Mouse (Mus musculus) liver, embryonic 13.5 days (tissue): Measurements from ENCODE around the gene Sergef. TPM values are rescaled to one million over a fixed set of nuclear protein-coding genes. Genes with fewer than 3 reads are reported as not detected.

Experiments used
- ATAC-seq: fragments of 200-750 bp; cut with Nextera tagmentation; 2 replicates; pipeline ENCODE4 v1.8.0; 2017; ENCODE audit warnings: low read depth, mild to moderate bottlenecking, moderate number of reproducible peaks, moderate library complexity
- DNase-seq: peaks from one replicate; pipeline ENCODE4 v3.0.0; 2022
- H3K27ac ChIP-seq: fragments of 300-500 bp; sonication (generic); 2 replicates; pipeline ENCODE4 v1.5.1; 2015; ENCODE audit warnings: moderate library complexity, mild to moderate bottlenecking, inconsistent platforms
- H3K27me3 ChIP-seq: fragments of 300-500 bp; sonication (generic); 2 replicates; pipeline ENCODE4 v1.6.1; 2015; ENCODE audit warnings: mild to moderate bottlenecking, inconsistent platforms
- H3K36me3 ChIP-seq: fragments of 300-500 bp; sonication (generic); 2 replicates; pipeline ENCODE4 v1.6.1; 2015; ENCODE audit warnings: mild to moderate bottlenecking, inconsistent platforms
- H3K4me1 ChIP-seq: fragments of 300-500 bp; sonication (generic); replicated peaks from 2 replicates; pipeline ENCODE4 v1.6.1; 2015; ENCODE audit warnings: inconsistent platforms
- H3K4me2 ChIP-seq: fragments of 300-500 bp; sonication (generic); 2 replicates; pipeline ENCODE4 v1.6.1; 2015; ENCODE audit warnings: inconsistent platforms, mild to moderate bottlenecking, moderate library complexity
- H3K4me3 ChIP-seq: fragments of 300-500 bp; sonication (generic); replicated peaks from 2 replicates; pipeline ENCODE4 v1.5.1; 2015; ENCODE audit warnings: mild to moderate bottlenecking, inconsistent platforms
- H3K9ac ChIP-seq: fragments of 300-500 bp; sonication (generic); 2 replicates; pipeline ENCODE4 v1.6.1; 2015; ENCODE audit warnings: mild to moderate bottlenecking, inconsistent platforms
- H3K9me3 ChIP-seq: fragments of 300-500 bp; sonication (generic); replicated peaks from 2 replicates; pipeline ENCODE4 v1.6.1; 2016; ENCODE audit warnings: inconsistent platforms
- WGBS: fragments of 180-500 bp; shearing (Covaris S2); methylation state at CpG from one replicate; pipeline ENCODE4 v1.1.7; 2015; ENCODE audit not compliant: insufficient replicate concordance; 5-methylcytosine and 5-hydroxymethylcytosine counted together
- polyA plus RNA-seq: library from polyadenylated mRNA; unstranded; fragments of >200 nt; fragmentation: Nextera tagmentation; extraction: Ambion mirVana; gene quantifications from 2 replicates; pipeline ENCODE4 v1.2.1, GENCODE M21; 2015

Sergef gene
- polyA plus RNA-seq, 1 experiment from 2014 or later: 7.5 TPM

DNA sequence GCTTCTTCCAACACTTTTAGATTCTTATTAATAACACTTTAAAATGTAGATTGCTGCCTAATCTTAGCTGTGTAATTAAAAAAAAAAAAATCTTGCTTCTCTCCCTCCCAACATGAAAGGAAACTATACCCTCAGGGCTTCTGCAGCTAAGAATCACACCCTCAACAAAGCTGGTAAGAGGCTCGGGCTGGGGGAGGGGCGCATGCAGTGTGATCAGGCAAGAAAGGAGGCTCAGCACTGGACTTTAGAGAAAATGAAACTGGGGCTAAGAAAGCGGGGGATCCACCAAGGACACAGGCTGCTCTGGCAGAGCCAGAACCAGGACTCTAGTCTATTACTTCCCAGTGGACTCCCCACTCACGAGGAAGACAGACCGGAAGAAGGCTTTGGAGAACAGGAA, 38.5 kb downstream of the Sergef start:
- Histone ChIP-seq H3K9me3 (no peaks in the 10 kb centered on the region), H3K4me2 (no peak overlapping the region), H3K27ac (no peak overlapping the region), H3K9ac (no peak overlapping the region), H3K4me3 (no peak overlapping the region), H3K27me3 (no peaks in the 10 kb centered on the region), H3K36me3 (no peaks in the 10 kb centered on the region), H3K4me1 (no peaks in the 10 kb centered on the region)
- ATAC-seq (no peak), DNase-seq (no peak)
- WGBS: 57% methylated on average over 5 of the region's 5 CpGs

DNA sequence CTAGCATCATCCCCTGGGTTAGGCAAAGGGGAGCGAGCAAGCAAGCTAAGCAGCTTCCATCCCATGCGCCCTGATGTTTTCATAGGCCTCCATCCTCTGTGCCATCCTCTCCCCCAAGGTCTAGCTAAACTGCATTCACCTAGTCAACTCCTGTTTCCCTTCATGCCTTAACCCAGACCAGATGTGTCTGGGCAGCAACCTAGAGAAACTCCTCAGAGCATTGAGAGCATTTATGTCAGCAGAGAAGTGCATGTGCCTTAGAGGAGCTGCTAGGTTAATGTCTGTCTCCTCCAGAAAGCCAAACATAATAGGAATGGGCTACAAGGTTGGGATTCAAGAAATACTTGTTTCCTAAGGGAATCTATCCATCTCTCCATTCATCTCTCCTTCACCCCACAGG, 42.6 kb downstream of the Sergef start:
- ATAC-seq: no peak
- Histone ChIP-seq H3K4me1 (no peaks in the 10 kb centered on the region), H3K27me3 (no peaks in the 10 kb centered on the region), H3K36me3 (no peaks in the 10 kb centered on the region), H3K9ac (no peak overlapping the region), H3K4me2 (no peak overlapping the region), H3K27ac (no peak overlapping the region), H3K4me3 (no peak overlapping the region), H3K9me3 (no peaks in the 10 kb centered on the region)
- DNase-seq: no peak
- WGBS: 69% methylated on average over 2 of the region's 2 CpGs

DNA sequence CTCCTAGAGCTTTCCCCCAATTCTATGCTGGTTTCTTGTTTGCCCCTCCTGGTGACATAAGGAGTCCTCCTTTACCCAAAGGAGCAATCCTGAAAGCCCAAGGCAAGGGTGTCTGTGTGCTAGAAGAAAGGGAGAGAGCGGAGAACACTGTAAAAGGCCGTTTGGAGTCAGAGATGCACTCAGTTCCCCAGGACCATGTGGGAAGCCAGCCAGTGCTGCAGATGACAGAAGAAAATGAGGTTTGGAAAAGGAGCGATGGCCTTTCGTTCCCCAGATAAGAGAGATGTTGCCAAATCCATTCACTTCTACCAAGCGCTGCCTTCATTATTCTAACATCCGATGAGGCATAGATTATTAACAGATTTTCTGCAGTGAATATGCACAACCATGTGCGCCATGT, 48.1 kb downstream of the Sergef start:
- ATAC-seq (no peak), DNase-seq (no peak)
- Histone ChIP-seq H3K9ac (no peak overlapping the region), H3K4me1 (no peaks in the 10 kb centered on the region), H3K4me3 (no peak overlapping the region), H3K27me3 (no peaks in the 10 kb centered on the region), H3K27ac (no peak overlapping the region), H3K9me3 (no peaks in the 10 kb centered on the region), H3K4me2 (no peak overlapping the region), H3K36me3 (no peaks in the 10 kb centered on the region)
- 77% methylated on average over 7 of the region's 7 CpGs for WGBS

DNA sequence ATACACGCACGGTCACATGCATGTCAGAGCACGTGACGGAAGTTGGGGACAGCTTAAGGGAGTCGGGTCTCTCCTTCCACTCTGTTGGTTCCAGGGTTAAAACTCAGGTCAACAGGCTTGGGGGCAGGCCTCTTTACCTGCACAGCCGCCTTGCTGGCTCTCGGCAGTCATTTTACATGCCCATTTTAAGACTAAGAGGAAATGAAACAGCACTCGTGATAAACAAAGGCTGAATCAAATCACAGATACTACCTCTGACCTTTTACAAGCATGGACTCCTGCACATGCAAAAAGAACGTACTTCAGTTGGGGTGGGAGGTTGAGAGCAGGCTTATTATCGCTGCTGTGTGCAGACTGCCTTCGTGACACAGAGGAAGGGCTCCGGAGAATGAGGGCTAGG, 50.4 kb downstream of the Sergef start:
- ATAC-seq (no peak), DNase-seq (no peak)

DNA sequence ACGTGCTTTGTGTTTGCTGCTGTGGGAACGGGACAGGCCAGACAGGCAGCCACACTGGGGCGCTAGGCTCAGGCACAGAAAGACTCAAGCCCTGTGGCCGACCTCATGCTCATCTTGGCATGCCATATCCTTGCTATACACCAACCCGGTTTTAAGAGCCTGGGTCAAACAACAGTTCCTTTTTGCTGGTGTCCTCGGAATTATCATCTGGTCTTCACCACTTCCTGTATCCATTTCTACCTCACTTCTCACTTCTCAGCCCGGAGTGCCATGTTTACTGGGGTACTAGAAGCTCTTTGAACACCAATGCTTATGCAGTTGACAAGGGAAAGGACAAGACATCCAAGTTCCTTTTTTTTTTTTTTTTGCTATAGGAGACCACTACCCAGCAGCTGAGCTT, 51.6 kb downstream of the Sergef start:
- H3K27me3 ChIP-seq: no peaks in the 10 kb centered on the region
- H3K9ac ChIP-seq: no peak overlapping the region
- ATAC-seq (no peak), DNase-seq (no peak)
- H3K4me1 ChIP-seq: no peaks in the 10 kb centered on the region
- H3K36me3 ChIP-seq: no peaks in the 10 kb centered on the region
- no peak overlapping the region for H3K4me3 ChIP-seq
- no peak overlapping the region for H3K27ac ChIP-seq
- H3K9me3 ChIP-seq: no peaks in the 10 kb centered on the region
- no peak overlapping the region for H3K4me2 ChIP-seq
- 40% methylated on average over 7 of the region's 7 CpGs for WGBS

More for the DNA sequence above, 50.4 kb downstream of the Sergef start:
- H3K27me3 ChIP-seq: no peaks in the 10 kb centered on the region
- WGBS: 74% methylated on average over 12 of the region's 12 CpGs
- no peak overlapping the region for H3K27ac ChIP-seq
- H3K9me3 ChIP-seq: no peaks in the 10 kb centered on the region
- H3K36me3 ChIP-seq: no peaks in the 10 kb centered on the region
- H3K4me1 ChIP-seq: no peaks in the 10 kb centered on the region
- H3K4me2 ChIP-seq: no peak overlapping the region
- no peak overlapping the region for H3K9ac ChIP-seq
- no peak overlapping the region for H3K4me3 ChIP-seq

DNA sequence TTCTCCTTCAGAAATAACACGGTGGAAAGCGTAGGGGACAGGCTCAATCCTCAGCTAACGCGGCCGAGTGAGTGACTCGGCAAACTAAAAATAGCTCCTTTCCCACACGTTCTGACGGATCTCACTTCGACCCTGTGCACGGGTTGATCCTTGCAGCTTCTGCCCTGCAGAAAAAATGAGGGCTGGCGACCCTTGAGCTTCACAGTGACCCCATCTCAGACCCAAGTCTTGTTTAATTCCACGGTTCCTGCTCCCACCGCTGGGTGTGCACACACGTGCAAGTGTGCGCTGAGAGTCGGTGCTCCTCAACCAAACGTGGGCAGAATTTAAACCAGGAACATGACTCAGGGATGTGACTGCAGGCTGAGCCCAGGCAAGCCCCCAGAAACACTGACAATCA, 52.1 kb downstream of the Sergef start:
- Histone ChIP-seq H3K4me1 (no peaks in the 10 kb centered on the region), H3K4me3 (no peak overlapping the region), H3K27ac (no peak overlapping the region), H3K27me3 (no peaks in the 10 kb centered on the region), H3K4me2 (no peak overlapping the region), H3K9ac (no peak overlapping the region), H3K36me3 (no peaks in the 10 kb centered on the region), H3K9me3 (no peaks in the 10 kb centered on the region)
- DNase-seq (no peak), ATAC-seq (no peak)
- WGBS: 28% methylated on average over 17 of the region's 17 CpGs

- Histone ChIP-seq H3K4me2 (no peak overlapping the region), H3K9me3 (no peaks in the 10 kb centered on the region), H3K9ac (no peak overlapping the region), H3K27me3 (no peaks in the 10 kb centered on the region), H3K36me3 (no peaks in the 10 kb centered on the region), H3K27ac (no peak overlapping the region), H3K4me1 (no peaks in the 10 kb centered on the region), H3K4me3 (no peak overlapping the region)
- DNase-seq: no peak
- 63% methylated on average over 10 of the region's 10 CpGs for WGBS
- no peak for ATAC-seq
Measured at GRCm38 (mm10) chr7:46586621-46587216, 52.9 kb downstream of the Sergef start.

DNA sequence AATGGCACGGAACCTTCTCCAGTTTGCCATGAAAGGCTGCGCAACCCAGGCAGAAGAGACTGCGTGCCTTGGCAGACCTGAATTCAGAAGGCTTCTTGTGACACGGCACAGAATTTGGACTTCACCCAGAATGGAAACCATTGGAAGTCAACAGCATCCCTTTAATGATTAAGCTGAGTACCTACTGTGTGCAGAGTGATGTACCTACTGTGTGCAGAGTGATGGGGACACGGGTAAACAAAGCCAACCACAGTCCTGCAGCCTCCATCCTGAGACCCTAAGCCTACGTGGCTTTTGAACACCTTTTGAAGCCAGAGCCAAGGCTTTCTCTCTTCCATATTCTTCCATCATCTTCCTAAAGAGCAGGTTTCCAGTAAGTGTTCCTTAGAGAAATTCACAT, 56.9 kb downstream of the Sergef start:
- 79% methylated on average over 6 of the region's 6 CpGs for WGBS
- H3K4me3 ChIP-seq: no peak overlapping the region
- H3K9me3 ChIP-seq: no peaks in the 10 kb centered on the region
- no peak overlapping the region for H3K27ac ChIP-seq
- no peaks in the 10 kb centered on the region for H3K27me3 ChIP-seq
- ATAC-seq: no peak
- H3K4me1 ChIP-seq: no peaks in the 10 kb centered on the region
- no peaks in the 10 kb centered on the region for H3K36me3 ChIP-seq
- no peak overlapping the region for H3K4me2 ChIP-seq
- no peak for DNase-seq
- no peak overlapping the region for H3K9ac ChIP-seq

- Histone ChIP-seq H3K27me3 (no peaks in the 10 kb centered on the region), H3K9ac (no peak overlapping the region), H3K4me1 (no peaks in the 10 kb centered on the region), H3K36me3 (no peaks in the 10 kb centered on the region), H3K4me3 (no peak overlapping the region), H3K9me3 (no peaks in the 10 kb centered on the region), H3K27ac (no peak overlapping the region), H3K4me2 (no peak overlapping the region)
- no peak for DNase-seq
- no peak for ATAC-seq
- WGBS: 59% methylated on average over 8 of the region's 8 CpGs
Measured at GRCm38 (mm10) chr7:46581358-46581930, 58.2 kb downstream of the Sergef start.

GRCm38 (mm10) chr7:46578091-46578490, 61.5 kb downstream of the Sergef start:
- Histone ChIP-seq H3K27me3 (no peaks in the 10 kb centered on the region), H3K4me1 (no peaks in the 10 kb centered on the region), H3K4me2 (no peak overlapping the region), H3K27ac (no peak overlapping the region), H3K9ac (no peak overlapping the region), H3K4me3 (no peak overlapping the region), H3K9me3 (no peaks in the 10 kb centered on the region), H3K36me3 (no peaks in the 10 kb centered on the region)
- WGBS: 75% methylated on average over 5 of the region's 5 CpGs
- no peak for DNase-seq
- ATAC-seq: no peak

DNA sequence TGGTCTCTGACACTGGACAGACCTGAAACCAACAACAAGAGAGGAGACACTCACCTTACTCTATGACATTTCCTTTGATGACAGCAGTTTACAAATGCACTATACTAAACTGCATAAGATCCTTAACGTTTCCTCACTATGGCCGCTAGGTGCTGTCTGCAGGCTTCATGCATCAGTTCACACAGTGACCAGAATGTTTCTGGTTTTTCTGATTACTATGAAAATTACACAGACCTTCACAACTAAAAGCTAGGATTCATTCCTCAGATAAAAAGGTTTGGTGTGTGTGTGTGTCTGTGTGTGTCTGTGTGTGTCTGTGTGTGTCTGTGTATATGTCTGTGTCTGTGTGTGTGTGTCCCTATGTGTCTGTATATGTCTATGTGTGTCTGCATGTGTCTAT, 63.7 kb downstream of the Sergef start:
- Histone ChIP-seq H3K27ac (no peak overlapping the region), H3K36me3 (no peaks in the 10 kb centered on the region), H3K9me3 (no peaks in the 10 kb centered on the region), H3K4me2 (no peak overlapping the region), H3K9ac (no peak overlapping the region), H3K4me1 (no peaks in the 10 kb centered on the region), H3K4me3 (no peak overlapping the region), H3K27me3 (no peaks in the 10 kb centered on the region)
- 81% methylated on average over 2 of the region's 2 CpGs for WGBS
- ATAC-seq (no peak), DNase-seq (no peak)

- WGBS: 80% methylated on average over 15 of the region's 15 CpGs
- DNase-seq: no peak
- Histone ChIP-seq H3K4me3 (no peak overlapping the region), H3K27me3 (no peaks in the 10 kb centered on the region), H3K4me1 (no peaks in the 10 kb centered on the region), H3K4me2 (no peak overlapping the region), H3K9me3 (no peaks in the 10 kb centered on the region), H3K9ac (no peak overlapping the region), H3K36me3 (no peaks in the 10 kb centered on the region), H3K27ac (no peak overlapping the region)
- ATAC-seq: no peak
Measured at GRCm38 (mm10) chr7:46572803-46573594, 66.6 kb downstream of the Sergef start.
